Comparison of ENCODE assay signal across 36 mouse cellular contexts in the genomic region with DNA sequence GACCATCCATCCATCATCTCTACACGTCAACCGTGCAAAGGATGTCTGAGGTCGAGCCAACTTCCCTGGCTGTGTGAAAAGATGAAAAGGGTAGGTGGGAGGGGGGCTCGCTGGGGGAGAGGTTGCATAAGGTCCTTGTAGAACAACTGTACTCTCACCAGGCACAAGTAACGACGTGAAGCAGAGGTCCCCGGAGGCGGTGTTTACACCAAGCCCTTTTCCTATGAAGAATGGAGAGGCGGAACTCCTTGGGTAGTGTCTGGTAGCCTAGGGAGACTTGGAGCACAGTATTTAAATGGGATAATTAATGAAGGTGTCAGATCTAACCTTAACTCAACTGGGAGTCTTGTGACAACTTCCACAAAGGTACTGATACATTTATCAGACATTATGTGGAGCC. TPM values are rescaled to one million over a fixed set of nuclear protein-coding genes. Genes with fewer than 3 reads are reported as not detected.
"Had no signal": no experiment of that assay in that cellular context is flagged by ENCODE, and none has a peak within 500 bp of the region (broad histone marks: within the 10 kb centered on the region; RNA-seq: fewer than 3 reads in every experiment).

No protein-coding gene starts in this region.

- H3K36me3 ChIP-seq: limb, embryonic 12.5 days; limb, embryonic 13.5 days; limb, embryonic 15.5 days; liver, embryonic 12.5 days; liver, embryonic 13.5 days; liver, embryonic 15.5 days; lung, embryonic 15.5 days; midbrain, embryonic 10.5 days; midbrain, embryonic 12.5 days; midbrain, embryonic 13.5 days; midbrain, embryonic 15.5 days had no signal

- ATAC-seq: liver, embryonic 12.5 days; liver, postnatal 0 days; lung, postnatal 0 days; midbrain, embryonic 13.5 days; midbrain, embryonic 15.5 days; midbrain, embryonic 16.5 days had no signal

- H3K9ac ChIP-seq: limb, embryonic 12.5 days; limb, embryonic 13.5 days; limb, embryonic 15.5 days; liver, embryonic 12.5 days; liver, embryonic 13.5 days; liver, embryonic 14.5 days; liver, embryonic 15.5 days; liver, postnatal 0 days; lung, embryonic 14.5 days; lung, embryonic 15.5 days; midbrain, embryonic 12.5 days; midbrain, embryonic 13.5 days; midbrain, embryonic 15.5 days had no signal

- H3K27ac ChIP-seq: left cerebral cortex, adult 2 months; limb, embryonic 12.5 days; limb, embryonic 13.5 days; limb, embryonic 15.5 days; liver, embryonic 12.5 days; liver, embryonic 13.5 days; liver, embryonic 14.5 days; liver, embryonic 15.5 days; lung, embryonic 15.5 days; macrophage; midbrain, embryonic 10.5 days; midbrain, embryonic 12.5 days; midbrain, embryonic 13.5 days; midbrain, embryonic 15.5 days had no signal

- H3K9me3 ChIP-seq: limb, embryonic 12.5 days; limb, embryonic 15.5 days; liver, embryonic 12.5 days; liver, embryonic 13.5 days; liver, embryonic 15.5 days; lung, embryonic 15.5 days; midbrain, embryonic 10.5 days; midbrain, embryonic 13.5 days; midbrain, embryonic 15.5 days had no signal

- H3K4me2 ChIP-seq: limb, embryonic 12.5 days; limb, embryonic 13.5 days; limb, embryonic 15.5 days; liver, embryonic 11.5 days; liver, embryonic 12.5 days; liver, embryonic 13.5 days; liver, embryonic 15.5 days; lung, embryonic 14.5 days; lung, embryonic 15.5 days; midbrain, embryonic 11.5 days; midbrain, embryonic 12.5 days; midbrain, embryonic 13.5 days; midbrain, embryonic 15.5 days had no signal

- H3K4me3 ChIP-seq: left cerebral cortex, adult 2 months; limb, embryonic 12.5 days; limb, embryonic 13.5 days; limb, embryonic 15.5 days; liver, embryonic 12.5 days; liver, embryonic 13.5 days; liver, embryonic 15.5 days; lung, embryonic 15.5 days; megakaryocyte, embryonic 14.5 days; midbrain, embryonic 10.5 days; midbrain, embryonic 12.5 days; midbrain, embryonic 13.5 days; midbrain, embryonic 15.5 days; myocyte had no signal

- H3K27me3 ChIP-seq: limb, embryonic 12.5 days; limb, embryonic 13.5 days; limb, embryonic 15.5 days; liver, embryonic 12.5 days; liver, embryonic 13.5 days; liver, embryonic 15.5 days; lung, embryonic 15.5 days; megakaryocyte, embryonic 14.5 days; midbrain, embryonic 12.5 days; midbrain, embryonic 13.5 days; midbrain, embryonic 15.5 days had no signal

- DNase-seq: left cerebral cortex, postnatal 4 days; liver; liver, embryonic 13.5 days; liver, postnatal 0 days; lung, adult 18-20 months; lung, adult 2 months; lung, embryonic 14.5 days; lung, postnatal 10 days; lung, postnatal 14 days; lung, postnatal 36 days; lung, postnatal 4 days; midbrain, embryonic 14.5 days had no signal

- H3K4me1 ChIP-seq: limb, embryonic 12.5 days; limb, embryonic 13.5 days; limb, embryonic 15.5 days; liver, embryonic 12.5 days; liver, embryonic 13.5 days; liver, embryonic 15.5 days; megakaryocyte, embryonic 14.5 days; midbrain, embryonic 12.5 days; midbrain, embryonic 13.5 days; midbrain, embryonic 15.5 days had no signal

RNA-seq across cellular contexts. Expression of a gene that starts 28.2 kb away (rescaled TPM):
- polyA plus RNA-seq: limb, embryonic 11.5 days; limb, embryonic 12.5 days; limb, embryonic 13.5 days; limb, embryonic 15.5 days; liver, adult 2 months; liver, embryonic 11.5 days; liver, embryonic 12.5 days; liver, embryonic 13.5 days; liver, embryonic 14.5 days; liver, embryonic 15.5 days; liver, embryonic 16.5 days; liver, postnatal 0 days; lung, adult 2 months; lung, embryonic 14.5 days; lung, embryonic 15.5 days; lung, embryonic 16.5 days; lung, postnatal 0 days; macrophage; midbrain, embryonic 10.5 days; myocyte; neural tube, embryonic 11.5 days had no signal
